Mouse (Mus musculus): ENCODE results near the gene Mmd.

DNA sequence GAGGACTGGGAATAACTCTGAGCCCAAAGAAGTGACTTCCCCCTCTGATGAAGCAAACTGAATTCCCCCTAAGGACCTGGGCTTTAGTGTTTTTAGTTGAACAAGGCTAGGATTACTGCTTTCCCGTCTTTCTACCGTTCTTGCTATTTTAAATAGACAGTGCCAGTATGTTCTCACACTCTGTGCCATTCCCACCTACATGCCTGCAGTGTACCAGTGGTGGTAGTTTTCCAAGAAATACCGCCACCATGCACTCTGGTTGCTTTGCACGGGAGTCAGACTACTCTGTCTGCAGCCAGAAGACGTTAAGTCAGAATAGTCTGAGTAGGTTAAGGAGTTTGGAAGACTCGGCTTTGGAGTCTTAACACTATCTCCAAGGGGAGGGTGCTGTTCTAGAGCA, 34.3 kb downstream of the Mmd start:
- TF ChIP-seq CTCF (IDR thresholded peaks at IDR 0.05; ENCODE audit: low read depth, low read length), result no peak
- no peak for TF ChIP-seq POLR2AphosphoS5 (IDR thresholded peaks at IDR 0.05; ENCODE audit: insufficient replicate concordance, low read depth, low read length)
- TF ChIP-seq GATA1 (IDR thresholded peaks at IDR 0.05; ENCODE audit: borderline replicate concordance, low read length), result no peak

All from G1E (cell line).